Mouse (Mus musculus) olfactory bulb, adult 2 months (tissue): Measurements from ENCODE around the gene Stxbp2.

Experiments
- CTCF ChIP-seq: fragments of 200-500 bp; IDR thresholded peaks from 2 replicates; pipeline ENCODE4 v1.5.1; 2012; ENCODE audit warnings: low read depth, mild to moderate bottlenecking, low read length, moderate library complexity; ENCODE audit not compliant: insufficient read depth
- POLR2A ChIP-seq: fragments of 200-500 bp; IDR thresholded peaks from 2 replicates; pipeline ENCODE4 v1.6.1; 2012; ENCODE audit warnings: mild to moderate bottlenecking, low read depth, low read length, moderate library complexity; ENCODE audit not compliant: insufficient read depth

- TF ChIP-seq CTCF (no peak), POLR2A (no peak)
Observed at GRCm38 (mm10) chr8:3586993-3587390, 43.8 kb upstream of the Stxbp2 start, which contains the start of gene Camsap3.
